Mouse (Mus musculus) kidney, adult 2 months (tissue): Measurements from ENCODE around the gene Sin3a.

Experiments
- CTCF ChIP-seq: fragments of 200-500 bp; conservative IDR thresholded peaks from 2 replicates; pipeline ENCODE4 v1.5.1; 2011; ENCODE audit warnings: low read depth, mild to moderate bottlenecking, control low read depth, low read length, moderate library complexity, mixed read lengths; ENCODE audit not compliant: insufficient read depth, insufficient read length
- POLR2A ChIP-seq: fragments of 200-500 bp; IDR thresholded peaks from one replicate; pipeline ENCODE4 v1.6.1; 2011; ENCODE audit warnings: low read depth, low read length, control low read depth

DNA sequence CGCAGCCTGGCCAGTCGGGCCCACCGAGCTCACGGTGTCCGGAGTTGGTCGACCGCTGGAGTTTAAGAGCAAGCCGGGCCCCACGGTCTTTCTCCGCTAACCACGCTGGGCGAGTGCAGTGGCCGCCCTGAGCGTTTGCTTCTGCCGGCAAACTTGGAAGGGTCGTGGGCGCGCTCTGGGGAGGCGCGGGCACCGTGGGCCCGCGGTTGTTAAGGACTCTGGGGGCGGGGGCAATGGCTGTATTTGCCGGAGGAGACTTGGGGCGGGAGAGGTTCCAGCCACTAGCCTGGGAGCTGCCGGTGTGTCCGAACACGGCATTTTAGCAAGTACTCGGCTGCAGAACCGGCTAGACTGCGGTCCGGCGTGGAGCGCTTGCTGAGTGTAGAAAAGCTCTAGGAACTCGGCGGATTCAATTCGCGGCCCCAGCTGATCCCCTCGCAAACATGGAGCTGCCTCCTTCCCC is 717 bp downstream of the Sin3a start:
- no peak for TF ChIP-seq CTCF
- no peak for TF ChIP-seq POLR2A
